Mouse (Mus musculus) CD4-positive, CD25-positive, alpha-beta regulatory T cell, adult 4 months (primary cell): ENCODE data around the gene Fcrl5. TPM values are rescaled to one million over a fixed set of nuclear protein-coding genes. Genes with fewer than 3 reads are reported as not detected.

ENCODE experiments used
- ATAC-seq: one replicate; pipeline ENCODE4 v1.8.0; 2017
- polyA plus RNA-seq, 2 experiments: library from polyadenylated mRNA; unstranded; fragments of 100-300 nt; shearing (Covaris generic); gene quantifications; one replicate each; pipeline ENCODE4 v1.2.1; 2017

The Fcrl5 gene
- polyA plus RNA-seq, 2 experiments from 2014 or later = not detected

- ATAC-seq = peak; percentile 75
Observed at GRCm38 (mm10) chr3:87500088-87501055, 64.8 kb downstream of the Fcrl5 start.

- no peak for ATAC-seq
Observed at GRCm38 (mm10) chr3:87501151-87501550, 65.6 kb downstream of the Fcrl5 start.

GRCm38 (mm10) chr3:87502771-87503170, 67.2 kb downstream of the Fcrl5 start:
- ATAC-seq = no peak

- ATAC-seq = no peak
Observed at GRCm38 (mm10) chr3:87504330-87504729, 68.8 kb downstream of the Fcrl5 start.

- ATAC-seq = no peak
Observed at GRCm38 (mm10) chr3:87504749-87505425, 69.3 kb downstream of the Fcrl5 start.

GRCm38 (mm10) chr3:87506456-87507416, 71.2 kb downstream of the Fcrl5 start:
- ATAC-seq = no peak

- ATAC-seq = peak; percentile 88
Observed at GRCm38 (mm10) chr3:87508205-87508901, 72.8 kb downstream of the Fcrl5 start.

- no peak for ATAC-seq
Observed at GRCm38 (mm10) chr3:87509061-87509460, 73.5 kb downstream of the Fcrl5 start.

- ATAC-seq = no peak
Observed at GRCm38 (mm10) chr3:87510832-87511231, 75.3 kb downstream of the Fcrl5 start.

GRCm38 (mm10) chr3:87511971-87512765, 76.6 kb downstream of the Fcrl5 start:
- ATAC-seq = peak; percentile 27

- peak; percentile 90 for ATAC-seq
Observed at GRCm38 (mm10) chr3:87515567-87516081, 80.1 kb downstream of the Fcrl5 start.

GRCm38 (mm10) chr3:87518425-87518824, 82.9 kb downstream of the Fcrl5 start:
- ATAC-seq = no peak

- no peak for ATAC-seq
Observed at GRCm38 (mm10) chr3:87521126-87521525, 85.6 kb downstream of the Fcrl5 start.

GRCm38 (mm10) chr3:87521833-87522232, 86.3 kb downstream of the Fcrl5 start:
- no peak for ATAC-seq

GRCm38 (mm10) chr3:87523701-87524100, 88.1 kb downstream of the Fcrl5 start:
- ATAC-seq = peak; percentile 2

- peak; percentile 69 for ATAC-seq
Observed at GRCm38 (mm10) chr3:87525043-87525836, 89.7 kb downstream of the Fcrl5 start, which contains the start of gene Etv3. TSS of gene Etv3 (plus strand) at chr3:87525407.

GRCm38 (mm10) chr3:87525837-87526570, 90.4 kb downstream of the Fcrl5 start:
- no peak for ATAC-seq

- ATAC-seq = peak; percentile 40
Observed at GRCm38 (mm10) chr3:87527139-87527538, 91.6 kb downstream of the Fcrl5 start.

GRCm38 (mm10) chr3:87528021-87528420, 92.4 kb downstream of the Fcrl5 start:
- ATAC-seq = peak; percentile 11
